Mouse (Mus musculus): ENCODE results near the gene Mxd3. TPM values are rescaled to one million over a fixed set of nuclear protein-coding genes. Genes with fewer than 3 reads are reported as not detected.

The Mxd3 gene
- under 1 TPM; 0.36 to 0.52 TPM for total RNA-seq (2023)

GRCm38 (mm10) chr13:55329683-55330566 is at the start of gene Mxd3:
Gene Mxd3 (minus strand): TSS chr13:55329823.

GRCm38 (mm10) chr13:55369531-55370114 is 40.0 kb upstream of the Mxd3 start, which contains the start of gene Rgs14:
Gene Rgs14 (plus strand): TSS chr13:55369732.

GRCm38 (mm10) chr13:55362453-55363060 is 32.9 kb upstream of the Mxd3 start, which contains the start of gene Lman2:
Gene Lman2 (minus strand): TSS chr13:55362783.

GRCm38 (mm10) chr13:55321434-55322129 is 8.0 kb downstream of the Mxd3 start, which contains the start of gene Rab24:
Gene Rab24 (minus strand): TSS chr13:55321946.

GRCm38 (mm10) chr13:55319931-55320533 is 9.6 kb downstream of the Mxd3 start, which contains the start of gene Prelid1:
Gene Prelid1 (plus strand): TSS chr13:55320500.

Other genes with a start within 250 kb of the Mxd3 start
- 10 to 100 TPM; 61.1 to 61.5 TPM for gene Uimc1, start 229.5 kb downstream of the Mxd3 start, total RNA-seq (2023)
- 10 to 100 TPM; 13.6 to 13.9 TPM for gene Zfp346, start 224.5 kb downstream of the Mxd3 start, total RNA-seq (2023)
- not detected for gene Gm17617, start 196.3 kb downstream of the Mxd3 start, total RNA-seq (2023)
- gene Fgfr4, start 177.2 kb downstream of the Mxd3 start, total RNA-seq (2023), result not detected
- 100 to 1,000 TPM; 133 to 136 TPM for gene Nsd1, start 120.0 kb downstream of the Mxd3 start, total RNA-seq (2023)
- 100 to 1,000 TPM; 150 to 169 TPM for gene Prelid1, start 9.3 kb downstream of the Mxd3 start, total RNA-seq (2023)
- gene Rab24, start 7.9 kb downstream of the Mxd3 start, total RNA-seq (2023), result 10 to 100 TPM; 50.4 to 51.8 TPM
- 100 to 1,000 TPM; 116 to 125 TPM for gene Lman2, start 33.0 kb upstream of the Mxd3 start, total RNA-seq (2023)
- gene Rgs14, start 39.9 kb upstream of the Mxd3 start, total RNA-seq (2023), result 10 to 100 TPM; 65.0 to 65.2 TPM
- not detected for gene Slc34a1, start 68.4 kb upstream of the Mxd3 start, total RNA-seq (2023)
- gene Pfn3, start 85.4 kb upstream of the Mxd3 start, total RNA-seq (2023), result not detected
- gene F12, start 97.0 kb upstream of the Mxd3 start, total RNA-seq (2023), result not detected
- 100 to 1,000 TPM; 149 to 155 TPM for gene Grk6, start 115.2 kb upstream of the Mxd3 start, total RNA-seq (2023)
- 10 to 100 TPM in 1 of 2 experiments, 1 to 10 TPM in 1; 8.6 to 10.9 TPM for gene Prr7, start 134.4 kb upstream of the Mxd3 start, total RNA-seq (2023)
- gene Dbn1, start 158.3 kb upstream of the Mxd3 start, total RNA-seq (2023), result 1 to 10 TPM in 1 of 2 experiments, under 1 TPM in 1; 0.71 to 1.3 TPM
- 10 to 100 TPM in 1 of 2 experiments, 1 to 10 TPM in 1; 6.9 to 10.9 TPM for gene Pdlim7, start 183.9 kb upstream of the Mxd3 start, total RNA-seq (2023)
- 100 to 1,000 TPM; 249 to 258 TPM for gene Dok3, start 199.5 kb upstream of the Mxd3 start, total RNA-seq (2023)
- gene Ddx41, start 206.8 kb upstream of the Mxd3 start, total RNA-seq (2023), result 10 to 100 TPM; 59.0 to 60.2 TPM
- gene Fam193b, start 241.3 kb upstream of the Mxd3 start, total RNA-seq (2023), result 100 to 1,000 TPM in 1 of 2 experiments, 10 to 100 TPM in 1; 90.5 to 104 TPM
- gene Tmed9, start 243.9 kb upstream of the Mxd3 start, total RNA-seq (2023), result 10 to 100 TPM; 93.3 to 95.8 TPM

All from monocyte, adult 59 days (primary cell).